Mouse (Mus musculus): ENCODE results near the gene Hacd4.
"Not testable (repeated sequence)": the region's sequence is repeated elsewhere in the genome, so short reads cannot be mapped to it uniquely, and the experiment has no call there.

Gene Hacd4

DNA sequence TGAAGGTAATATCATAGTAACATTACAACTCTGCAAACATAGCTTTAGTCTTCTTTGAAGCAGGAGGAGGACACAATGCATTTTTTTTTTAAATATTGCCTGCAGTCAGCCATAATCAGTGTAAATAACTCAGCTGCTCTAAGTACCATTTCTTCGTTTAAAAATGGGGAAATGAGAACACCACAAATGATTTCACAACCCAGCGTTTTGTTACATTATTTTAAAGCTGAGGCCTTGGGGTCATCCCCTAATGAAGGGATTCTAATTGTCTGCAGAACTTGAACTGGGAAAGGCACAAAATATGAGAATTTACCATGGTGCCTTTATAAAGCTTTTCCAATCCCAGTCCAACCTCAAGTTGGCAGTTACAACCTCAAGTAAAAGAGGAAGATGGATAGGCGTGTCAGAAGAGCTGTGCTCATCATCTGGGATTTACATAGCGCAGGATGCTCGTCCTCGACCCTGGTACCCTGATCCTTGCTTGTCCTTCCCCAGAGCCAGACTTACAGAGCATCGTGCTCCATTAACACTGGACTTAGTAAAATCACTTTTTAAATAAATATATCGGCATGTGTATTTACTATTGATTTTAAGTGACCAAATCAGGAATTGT, 6.2 kb downstream of the Hacd4 start:
- no peak for DNase-seq (ENCODE audit: low spot score in 2 of 2)

DNA sequence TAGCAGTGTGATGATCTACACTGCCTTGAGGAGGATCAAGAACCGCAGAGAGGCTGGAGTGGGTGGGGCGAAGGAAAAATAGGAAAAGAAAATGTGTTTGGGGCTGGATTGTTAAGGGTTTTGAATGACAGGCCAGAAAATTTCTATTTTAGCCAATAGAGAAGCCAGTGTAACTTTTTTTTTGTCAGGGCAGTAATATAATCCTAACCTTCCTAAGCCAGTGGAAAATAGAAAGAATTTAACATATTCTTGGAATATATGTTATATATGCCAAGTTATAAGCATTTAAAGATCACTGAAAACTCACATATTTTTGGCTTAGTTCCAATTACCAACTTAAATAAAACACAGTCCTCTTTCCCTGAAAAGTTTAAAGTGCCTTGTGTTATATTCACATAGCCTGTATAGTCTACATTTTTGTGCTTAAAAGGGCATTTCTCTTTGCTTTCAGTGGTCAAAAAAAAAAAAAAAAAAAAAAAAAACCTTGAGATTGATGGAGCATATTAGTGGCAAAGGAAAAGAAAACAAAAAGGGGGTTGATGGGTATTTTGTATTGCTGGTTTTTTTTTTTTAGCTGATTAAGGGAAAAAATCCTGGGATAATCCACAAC, 11.0 kb downstream of the Hacd4 start:
- DNase-seq (ENCODE audit: low spot score in 2 of 2) = no peak

DNA sequence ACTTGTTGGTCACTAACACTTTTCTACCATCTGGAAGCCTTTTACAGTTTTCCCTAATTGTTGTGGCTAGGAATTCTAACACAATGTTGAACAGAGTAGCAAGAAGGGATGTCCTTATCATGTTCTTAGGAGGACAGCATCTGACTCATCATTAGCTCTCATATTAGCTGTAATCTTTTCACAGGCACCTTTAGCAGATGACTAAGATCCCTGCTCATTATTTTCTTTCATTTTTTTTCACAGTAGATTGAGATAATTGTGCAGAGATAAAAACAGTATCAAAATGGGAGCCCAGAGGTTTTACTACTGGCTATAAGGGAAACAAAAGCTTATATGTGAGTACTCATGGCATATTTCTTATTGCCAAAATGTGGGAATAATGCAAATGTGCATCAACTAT, 14.2 kb downstream of the Hacd4 start:
- no peak for DNase-seq (ENCODE audit: low spot score in 2 of 2)

- no peak for DNase-seq (ENCODE audit: low spot score in 2 of 2)
These were observed 19.4 kb downstream of the Hacd4 start for GRCm38 (mm10) chr4:88419378-88419777.

DNA sequence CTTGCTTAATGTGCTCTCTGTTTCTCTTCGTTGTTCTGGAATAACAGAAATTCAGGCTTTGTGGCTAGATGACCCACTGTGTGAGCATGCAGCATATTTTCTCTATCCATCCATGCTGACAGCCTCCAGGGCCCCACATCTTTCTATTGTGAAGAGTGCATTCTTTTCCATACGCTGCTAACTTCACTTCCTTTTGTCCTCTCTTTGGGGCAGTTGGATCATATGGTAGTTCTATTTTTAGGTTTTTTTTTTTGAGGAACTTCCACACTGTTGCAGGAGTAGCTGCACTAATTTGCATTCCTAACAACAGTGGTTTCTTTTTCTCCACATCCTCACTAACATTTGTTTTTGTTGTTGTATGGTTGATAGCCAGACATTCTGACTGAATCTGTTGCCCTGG, 23.7 kb downstream of the Hacd4 start:
- DNase-seq (ENCODE audit: low spot score in 2 of 2) = no peak

DNA sequence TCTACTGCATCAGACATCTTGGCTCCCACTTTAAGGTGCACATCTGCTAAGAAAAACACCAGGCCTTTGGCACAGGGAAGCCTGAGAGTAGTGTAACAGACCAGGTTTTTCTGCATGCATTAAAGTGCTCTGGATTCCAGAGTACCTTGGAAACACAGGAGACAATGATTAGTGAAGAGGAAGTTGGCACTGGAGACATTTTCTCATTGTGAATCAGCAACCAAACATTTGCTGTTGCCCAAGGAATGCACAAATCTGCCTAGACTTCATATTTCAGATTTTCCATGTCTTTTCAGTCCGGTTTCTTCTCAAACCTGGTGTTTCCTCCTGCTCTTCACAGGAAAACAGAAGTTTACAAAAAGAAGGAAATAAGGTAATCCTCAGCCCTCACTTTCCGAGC, 26.4 kb downstream of the Hacd4 start:
- DNase-seq (ENCODE audit: low spot score in 2 of 2) = no peak

GRCm38 (mm10) chr4:88409279-88409678, 29.4 kb downstream of the Hacd4 start:
- DNase-seq (ENCODE audit: low spot score in 2 of 2) = no peak

GRCm38 (mm10) chr4:88406887-88407696, 31.6 kb downstream of the Hacd4 start:
- DNase-seq (ENCODE audit: low spot score in 2 of 2) = peak in 1 of 2 experiments; percentile 21

GRCm38 (mm10) chr4:88402884-88403283, 35.8 kb downstream of the Hacd4 start:
- no peak for DNase-seq (ENCODE audit: low spot score in 2 of 2)

- DNase-seq (ENCODE audit: low spot score in 2 of 2) = no peak
These were observed 37.8 kb downstream of the Hacd4 start for GRCm38 (mm10) chr4:88400992-88401313.

DNA sequence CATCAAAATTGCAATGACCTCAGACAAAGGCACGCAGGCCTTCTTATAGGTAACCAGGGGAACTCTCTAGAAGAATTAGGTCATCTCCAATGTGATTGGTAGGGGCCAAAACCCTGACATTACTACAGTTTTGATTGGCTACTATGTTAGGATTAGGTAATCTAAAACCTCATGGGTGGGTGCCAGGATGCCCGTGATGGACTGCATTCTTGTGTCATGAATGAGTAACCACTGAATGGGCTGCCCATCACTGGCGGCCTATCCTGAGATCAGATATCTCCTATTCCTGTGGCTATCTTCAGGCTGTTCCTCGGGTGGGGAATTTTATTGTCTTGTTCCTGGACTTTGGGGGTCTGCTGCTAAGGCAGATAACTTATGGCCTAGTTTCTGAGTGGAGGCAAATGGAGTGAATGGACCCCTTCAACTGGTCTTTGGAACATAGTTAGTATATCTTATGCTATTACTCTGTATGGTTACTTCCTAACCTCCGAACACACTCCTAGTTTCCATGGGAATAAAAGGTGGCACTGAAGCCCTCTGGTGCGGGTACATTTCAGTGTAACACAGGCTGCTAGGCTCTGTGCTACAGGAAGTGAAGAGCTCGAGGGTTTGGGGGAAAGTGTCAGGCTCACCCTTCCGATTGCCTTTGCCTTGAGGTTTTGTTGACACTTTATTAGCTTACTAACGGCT, 38.3 kb downstream of the Hacd4 start:
- DNase-seq (ENCODE audit: low spot score in 2 of 2) = no peak

DNA sequence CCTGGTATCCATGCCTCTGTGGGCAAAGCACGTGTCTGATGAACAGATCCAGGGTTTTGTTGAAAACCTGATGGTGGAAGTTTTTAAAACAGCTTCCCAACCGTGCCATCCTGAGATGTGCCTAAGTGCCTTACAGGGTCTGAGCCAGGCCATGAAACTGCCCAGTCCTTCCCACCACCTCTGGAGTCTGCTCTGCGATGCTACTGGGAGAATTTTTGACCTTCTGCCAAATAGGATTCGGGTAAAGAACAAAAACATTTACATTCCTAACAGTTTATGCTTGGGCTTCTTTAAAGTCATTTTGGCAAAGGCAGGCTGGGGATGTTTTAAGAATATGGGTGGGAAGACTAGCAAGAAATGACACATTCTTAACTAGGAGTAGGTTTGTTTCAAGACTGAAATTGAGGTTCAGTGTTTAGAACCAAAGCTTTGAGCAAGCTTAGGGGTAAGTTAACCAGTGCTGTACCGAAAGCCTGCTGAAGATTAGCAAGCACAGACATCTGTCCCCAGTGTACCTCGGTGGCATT, 41.7 kb downstream of the Hacd4 start:
- DNase-seq (ENCODE audit: low spot score in 2 of 2) = no peak

DNA sequence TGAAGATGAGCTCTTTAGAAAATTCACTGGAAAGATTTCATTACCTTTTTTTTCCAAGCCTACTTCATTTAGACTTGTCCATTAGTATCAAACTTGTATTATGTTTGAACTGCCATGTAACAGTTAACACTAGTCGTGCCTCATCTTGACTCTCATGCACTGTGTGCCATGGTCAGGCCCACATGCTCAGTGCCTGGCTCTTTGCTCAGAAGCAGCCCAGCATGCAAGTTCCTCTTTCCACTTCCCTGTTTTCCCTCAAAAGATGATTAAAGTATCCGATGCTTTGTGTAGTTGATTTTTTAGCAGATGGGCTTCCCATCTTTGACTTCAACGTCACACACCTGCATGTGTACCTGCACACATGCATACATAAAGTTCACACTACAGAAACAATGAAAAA, 43.0 kb downstream of the Hacd4 start:
- DNase-seq (ENCODE audit: low spot score in 2 of 2) = no peak

DNA sequence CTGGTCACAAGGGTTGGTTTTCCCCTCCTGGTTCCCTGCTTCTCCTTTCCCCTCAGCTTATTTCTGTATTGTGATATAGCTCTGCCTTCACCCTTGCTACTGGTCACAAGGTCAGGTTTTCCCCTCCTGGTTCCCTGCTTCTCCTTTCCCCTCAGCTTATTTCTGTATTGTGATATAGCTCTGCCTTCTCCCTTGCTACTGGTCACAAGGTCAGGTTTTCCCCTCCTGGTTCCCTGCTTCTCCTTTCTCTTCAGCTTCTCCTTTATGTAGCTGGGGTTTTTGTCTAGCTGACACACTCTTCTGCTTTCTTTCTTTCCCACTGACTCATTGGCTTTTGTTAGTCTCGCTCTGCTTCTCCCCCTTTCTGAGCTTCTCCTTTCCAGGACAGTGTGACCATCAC, 48.1 kb downstream of the Hacd4 start:
- DNase-seq (ENCODE audit: low spot score in 2 of 2) = not testable (repeated sequence)

DNA sequence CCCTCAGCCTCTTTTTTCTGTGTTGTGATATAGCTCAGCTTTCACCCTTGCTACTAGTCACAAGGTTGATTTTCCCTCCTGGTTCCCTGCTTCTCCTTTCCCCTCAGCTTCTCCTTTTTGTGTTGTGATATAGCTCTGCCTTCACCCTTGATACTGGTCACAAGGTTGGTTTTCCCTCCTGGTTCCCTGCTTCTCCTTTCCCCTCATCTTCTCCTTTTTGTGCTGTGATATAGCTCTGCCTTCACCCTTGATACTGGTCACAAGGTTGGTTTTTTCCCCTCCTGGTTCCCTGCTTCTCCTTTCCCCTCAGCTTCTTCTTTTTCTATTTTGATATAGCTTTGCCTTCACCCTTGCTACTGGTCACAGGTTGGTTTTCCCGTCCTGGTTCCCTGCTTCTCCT, 48.7 kb downstream of the Hacd4 start:
- DNase-seq (ENCODE audit: low spot score in 2 of 2) = no peak

DNA sequence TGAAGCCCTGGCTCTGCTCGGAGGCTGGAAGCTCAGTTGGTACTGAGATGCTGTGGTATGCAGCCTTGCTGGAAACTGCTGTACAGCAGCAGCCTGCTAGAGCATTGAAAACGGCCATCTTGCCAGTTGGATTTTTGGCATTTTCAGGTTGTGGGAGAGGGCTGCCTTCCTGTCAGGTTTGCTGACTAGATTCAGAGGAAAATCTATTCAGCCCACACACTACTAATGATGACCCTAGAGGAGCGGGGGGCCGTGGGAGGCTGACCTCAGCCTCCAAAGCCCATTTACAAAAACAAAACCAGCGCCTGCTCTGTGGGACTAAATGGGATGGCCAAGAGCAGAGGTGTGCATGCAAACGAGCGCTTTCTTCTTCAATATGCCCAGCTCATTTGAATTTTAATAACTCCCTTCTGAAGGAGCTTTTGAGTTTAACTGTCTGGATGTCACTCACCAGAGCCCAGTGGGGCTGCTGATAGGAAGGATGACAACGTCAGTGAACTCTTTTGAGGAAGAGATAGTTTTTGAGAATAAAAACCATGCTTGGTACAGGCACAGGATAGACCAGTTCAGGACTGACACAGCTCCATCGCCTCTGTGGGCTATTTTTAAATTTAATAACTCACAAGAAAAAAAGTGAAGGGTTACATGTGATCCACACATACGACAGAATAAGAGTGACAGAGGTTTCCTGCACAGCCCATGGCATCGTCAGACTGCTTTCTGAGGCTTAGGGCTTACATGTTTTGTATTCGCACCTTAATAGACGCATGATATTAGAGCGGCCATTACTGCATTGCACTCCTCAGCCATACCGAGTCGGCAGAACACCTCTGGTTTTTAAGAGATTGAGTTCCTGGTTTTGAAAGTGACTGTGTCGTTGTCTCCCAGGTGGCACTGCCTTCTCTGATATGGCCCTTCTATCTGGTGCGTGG, 66.2 kb downstream of the Hacd4 start:
- DNase-seq (ENCODE audit: low spot score in 2 of 2) = no peak

GRCm38 (mm10) chr4:88370819-88371218, 67.9 kb downstream of the Hacd4 start:
- DNase-seq (ENCODE audit: low spot score in 2 of 2) = no peak

GRCm38 (mm10) chr4:88369951-88370350, 68.8 kb downstream of the Hacd4 start:
- DNase-seq (ENCODE audit: low spot score in 2 of 2) = no peak

DNA sequence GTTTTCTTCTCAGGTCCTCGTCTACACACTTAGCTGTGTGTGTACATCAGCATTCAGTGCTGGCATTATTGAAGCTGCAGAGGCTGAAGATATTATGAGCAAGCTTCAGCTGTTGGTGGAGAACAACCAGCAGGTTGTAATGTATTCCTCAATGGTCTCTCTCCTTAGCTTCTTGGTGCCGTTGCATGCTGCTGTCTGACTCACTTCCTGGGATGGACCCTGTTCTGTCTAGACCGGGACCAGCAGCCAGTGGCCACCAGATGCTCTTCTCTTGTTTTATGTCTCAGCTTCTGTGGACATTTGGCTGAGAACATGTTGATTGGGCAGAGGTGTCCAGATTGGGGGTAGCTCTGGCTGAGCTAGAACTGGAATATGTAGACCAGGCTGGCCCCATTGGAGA, 81.3 kb downstream of the Hacd4 start:
- DNase-seq (ENCODE audit: low spot score in 2 of 2) = no peak

GRCm38 (mm10) chr4:88356652-88357051, 82.1 kb downstream of the Hacd4 start:
- DNase-seq (ENCODE audit: low spot score in 2 of 2) = no peak

- DNase-seq (ENCODE audit: low spot score in 2 of 2) = no peak
These were observed 87.8 kb downstream of the Hacd4 start for GRCm38 (mm10) chr4:88350910-88351309.
